In genomic region chr2:129232023-129232422, GRCm38 (mm10) we compare ENCODE assay signal across 9 mouse cellular contexts. TPM values are rescaled to one million over a fixed set of nuclear protein-coding genes. Genes with fewer than 3 reads are reported as not detected.
DNase-seq lines count a peak whose midpoint lies in the region; ATAC-seq and TF ChIP-seq lines count a peak whose summit lies in the region.
"Had no signal": no experiment of that assay in that cellular context is flagged by ENCODE, and none has a peak within 500 bp of the region (broad histone marks: within the 10 kb centered on the region; RNA-seq: fewer than 3 reads in every experiment).

No protein-coding gene starts in this region.

- H3K4me2 ChIP-seq in liver, embryonic 11.5 days = no peak overlapping the region
- no peak overlapping the region for H3K4me2 ChIP-seq in kidney, embryonic 14.5 days (replicated peaks; ENCODE audit: low read depth, low read length)
- H3K4me2 ChIP-seq: heart, embryonic 15.5 days had no signal

- no peak for TF ChIP-seq CTCF in cerebellum, adult 2 months (IDR thresholded peaks at IDR 0.05; ENCODE audit: borderline replicate concordance, insufficient read depth, low read depth, low read length)
- TF ChIP-seq CTCF in bone marrow, adult 2 months (IDR thresholded peaks at IDR 0.05; ENCODE audit: control insufficient read depth, insufficient read depth, low read length) = no peak

- peak overlapping the region; percentile 42; the same call in 1 of the 2 replicates for H3K9ac ChIP-seq in liver, embryonic 11.5 days (ENCODE audit: low read depth, low read length)
- no peak overlapping the region for H3K9ac ChIP-seq in kidney, embryonic 14.5 days (ENCODE audit: low read depth, low read length)
- H3K9ac ChIP-seq: heart, embryonic 15.5 days had no signal

- ATAC-seq in liver, embryonic 11.5 days (replicated peaks; ENCODE audit: low FRiP score) = no peak
- no peak for ATAC-seq in kidney, embryonic 14.5 days (ENCODE audit: low FRiP score, low TSS enrichment)

- DNase-seq in cerebellum, adult 2 months = peak; percentile 26 to 53
- DNase-seq in cerebellum, adult 8-10 months = no peak
- peak; percentile 87 for DNase-seq in layer of hippocampus, adult 8-10 months (ENCODE audit: low spot score in 2 of 2)
- no peak for DNase-seq in liver, embryonic 11.5 days (ENCODE audit: low spot score)
- no peak for DNase-seq in thymus, postnatal 10 days (ENCODE audit: low spot score in 2 of 2)
- no peak for DNase-seq in kidney, postnatal 36 days

- H3K4me3 ChIP-seq in cerebellum, adult 2 months (replicated peaks; ENCODE audit: insufficient read depth, low read depth, low read length) = no peak overlapping the region
- no peak overlapping the region for H3K4me3 ChIP-seq in bone marrow, adult 2 months (replicated peaks; ENCODE audit: control insufficient read depth, low read depth, low read length)
- no peak overlapping the region for H3K4me3 ChIP-seq in liver, embryonic 11.5 days (ENCODE audit: low read depth, low read length)
- no peak overlapping the region for H3K4me3 ChIP-seq in kidney, embryonic 14.5 days (ENCODE audit: low read length)
- H3K4me3 ChIP-seq: heart, embryonic 15.5 days had no signal

- 11% methylated on average over 4 of the region's 4 CpGs for WGBS in cerebellum, adult 2 months
- WGBS in bone marrow, adult 2 months = 68% methylated on average over 4 of the region's 4 CpGs
- WGBS in liver, embryonic 11.5 days = 58% methylated on average over 4 of the region's 4 CpGs
- 36% methylated on average over 4 of the region's 4 CpGs for WGBS in kidney, embryonic 14.5 days

- TF ChIP-seq POLR2A in cerebellum, adult 2 months (IDR thresholded peaks at IDR 0.05; ENCODE audit: borderline replicate concordance, insufficient read depth, low read length) = no peak
- no peak for TF ChIP-seq POLR2A in bone marrow, adult 2 months (IDR thresholded peaks at IDR 0.05; ENCODE audit: borderline replicate concordance, control insufficient read depth, low read depth, low read length)

- no peaks in the 10 kb centered on the region for H3K27me3 ChIP-seq in cerebellum, adult 2 months (ENCODE audit: control insufficient read depth, insufficient read depth, low read length)
- no peaks in the 10 kb centered on the region for H3K27me3 ChIP-seq in liver, embryonic 11.5 days (replicated peaks; ENCODE audit: control insufficient read depth, insufficient read depth, low read length)
- no peaks in the 10 kb centered on the region for H3K27me3 ChIP-seq in kidney, embryonic 14.5 days (ENCODE audit: control insufficient read depth, insufficient read depth, low read length)
- H3K27me3 ChIP-seq: heart, embryonic 15.5 days had no signal

- no peaks in the 10 kb centered on the region for H3K9me3 ChIP-seq in liver, embryonic 11.5 days (ENCODE audit: control insufficient read depth, low read length)
- no peaks in the 10 kb centered on the region for H3K9me3 ChIP-seq in kidney, embryonic 14.5 days (ENCODE audit: control insufficient read depth, low read length)
- H3K9me3 ChIP-seq: heart, embryonic 15.5 days had no signal

- H3K4me1 ChIP-seq in cerebellum, adult 2 months (ENCODE audit: control insufficient read depth, insufficient read depth, low read length) = peaks cover 10% of the 10 kb centered on the region; the same call in 1 of the 2 replicates
- peaks cover 1% of the 10 kb centered on the region; the same call in 1 of the 2 replicates for H3K4me1 ChIP-seq in bone marrow, adult 2 months (ENCODE audit: control insufficient read depth, insufficient read depth, low read length)
- H3K4me1 ChIP-seq in liver, embryonic 11.5 days (replicated peaks; ENCODE audit: control insufficient read depth, insufficient read depth, low read length) = peaks cover 33% of the 10 kb centered on the region
- H3K4me1 ChIP-seq in kidney, embryonic 14.5 days (ENCODE audit: control insufficient read depth, insufficient read depth, low read length) = no peaks in the 10 kb centered on the region

- no peak overlapping the region for H3K27ac ChIP-seq in cerebellum, adult 2 months (ENCODE audit: insufficient read depth, low read length)
- 0 out of 2 replicates have a peak overlapping the region, but pooled peaks have one; percentile 13 for H3K27ac ChIP-seq in bone marrow, adult 2 months (ENCODE audit: control insufficient read depth, insufficient read depth, low read depth, low read length, poor library complexity)
- H3K27ac ChIP-seq in liver, embryonic 11.5 days (ENCODE audit: low read depth, low read length) = peak overlapping the region; percentile 92
- no peak overlapping the region for H3K27ac ChIP-seq in kidney, embryonic 14.5 days (ENCODE audit: low read depth, low read length)
- H3K27ac ChIP-seq: heart, embryonic 15.5 days had no signal

- H3K36me3 ChIP-seq in liver, embryonic 11.5 days (ENCODE audit: control insufficient read depth, insufficient read depth, low read length) = no peaks in the 10 kb centered on the region
- no peaks in the 10 kb centered on the region for H3K36me3 ChIP-seq in kidney, embryonic 14.5 days (ENCODE audit: control insufficient read depth, insufficient read depth, low read length)
- H3K36me3 ChIP-seq: heart, embryonic 15.5 days had no signal

RNA-seq across cellular contexts. Expression of gene Slc20a1, which starts 33.5 kb away (rescaled TPM):
- polyA plus RNA-seq in cerebellum, adult 2 months (2012; rRNA removed) = 157 and 159 TPM in 2 replicates
- 84.8 and 139 TPM in 2 replicates for polyA plus RNA-seq in bone marrow, adult 2 months (2011; ENCODE audit: insufficient read depth, insufficient read length, low replicate concordance, missing spikeins)
- total RNA-seq in layer of hippocampus, adult 8-10 months (2022) = 100 to 1,000 TPM; 143 to 159 (median 145) TPM
- 69.5 and 71.8 TPM in 2 replicates for polyA plus RNA-seq in liver, embryonic 11.5 days (2014; fragmentation: Nextera tagmentation; extraction: Ambion mirVana)
- polyA plus RNA-seq in kidney, embryonic 14.5 days (2014; fragmentation: Nextera tagmentation; extraction: Ambion mirVana) = 16.4 and 34.5 TPM in 2 replicates

Comparison
In these comparisons a context has a peak if more than half of its experiments do, and no peak if none do; other contexts are left out.
1. DNase-seq: peak in cerebellum, adult 2 months (2 of 2) and layer of hippocampus, adult 8-10 months (2 of 2); none in cerebellum, adult 8-10 months (single experiment), liver, embryonic 11.5 days (single experiment), thymus, postnatal 10 days (0 of 2) and kidney, postnatal 36 days (0 of 2).
2. H3K27ac ChIP-seq: peak in bone marrow, adult 2 months (single experiment) and liver, embryonic 11.5 days (single experiment); none in cerebellum, adult 2 months (single experiment) and kidney, embryonic 14.5 days (single experiment).